Mouse (Mus musculus): ENCODE results near the gene Rxfp4.

GRCm38 (mm10) chr3:88689079-88689478, 36.1 kb upstream of the Rxfp4 start:
- no peak for TF ChIP-seq CTCF (IDR thresholded peaks at IDR 0.05; ENCODE audit: low read depth)
- no peak for TF ChIP-seq EP300 (IDR thresholded peaks at IDR 0.05; ENCODE audit: low read depth)
